Comparison of ENCODE assay signal across 15 mouse cellular contexts in genomic region chr19:24178086-24178485, GRCm38 (mm10).
"Had no signal": no experiment of that assay in that cellular context is flagged by ENCODE, and none has a peak within 500 bp of the region (broad histone marks: within the 10 kb centered on the region; RNA-seq: fewer than 3 reads in every experiment).

No protein-coding gene starts in this region.

- DNase-seq: cerebellum, adult 9-11 months; cerebellum, postnatal 10 days; cerebellum, postnatal 14 days; cerebellum, postnatal 25 days; cerebellum, postnatal 36 days; embryo, embryonic 11 days; forebrain, postnatal 0 days; gastrocnemius, adult 2 months; gastrocnemius, postnatal 10 days; gastrocnemius, postnatal 14 days; gastrocnemius, postnatal 25 days; gastrocnemius, postnatal 36 days; heart, adult 11 months; heart, adult 18-20 months; heart, adult 2 months had no signal
